Mouse (Mus musculus) neural tube, embryonic 15.5 days (tissue): ENCODE results near the gene Pdzrn4. TPM values are rescaled to one million over a fixed set of nuclear protein-coding genes. Genes with fewer than 3 reads are reported as not detected.

Source experiments
- ATAC-seq: fragments of 200-750 bp; cut with Nextera tagmentation; 2 replicates; pipeline ENCODE4 v1.8.0; 2017; ENCODE audit warnings: mild to moderate bottlenecking, moderate TSS enrichment, moderate library complexity; ENCODE audit not compliant: low FRiP score
- H3K27ac ChIP-seq: fragments of 300-500 bp; sonication (generic); replicated peaks from 2 replicates; pipeline ENCODE4 v1.5.1; 2015; ENCODE audit warnings: mild to moderate bottlenecking, inconsistent platforms
- H3K27me3 ChIP-seq: fragments of 300-500 bp; sonication (generic); replicated peaks from 2 replicates; pipeline ENCODE4 v1.6.1; 2015; ENCODE audit warnings: inconsistent platforms
- H3K36me3 ChIP-seq: fragments of 300-500 bp; sonication (generic); 2 replicates; pipeline ENCODE4 v1.6.1; 2015; ENCODE audit warnings: inconsistent platforms
- H3K4me1 ChIP-seq: fragments of 300-500 bp; sonication (generic); 2 replicates; pipeline ENCODE4 v1.6.1; 2015; ENCODE audit warnings: inconsistent platforms
- H3K4me2 ChIP-seq: fragments of 300-500 bp; sonication (generic); 2 replicates; pipeline ENCODE4 v1.6.1; 2015; ENCODE audit warnings: inconsistent platforms, mild to moderate bottlenecking, moderate library complexity
- H3K4me3 ChIP-seq: fragments of 300-500 bp; sonication (generic); replicated peaks from 2 replicates; pipeline ENCODE4 v1.5.1; 2015; ENCODE audit warnings: mild to moderate bottlenecking, inconsistent platforms
- H3K9ac ChIP-seq: fragments of 300-500 bp; sonication (generic); replicated peaks from 2 replicates; pipeline ENCODE4 v1.6.1; 2015; ENCODE audit warnings: mild to moderate bottlenecking, inconsistent platforms
- H3K9me3 ChIP-seq: fragments of 300-500 bp; sonication (generic); replicated peaks from 2 replicates; pipeline ENCODE4 v1.6.1; 2016; ENCODE audit warnings: inconsistent platforms
- WGBS: fragments of 180-500 bp; shearing (Covaris S2); methylation state at CpG from one replicate; pipeline ENCODE4 v1.1.7; 2015; ENCODE audit warnings: mixed read lengths; 5-methylcytosine and 5-hydroxymethylcytosine counted together
- polyA plus RNA-seq: library from polyadenylated mRNA; unstranded; fragments of >200 nt; fragmentation: Nextera tagmentation; extraction: Ambion mirVana; gene quantifications from 2 replicates; pipeline ENCODE4 v1.2.1, GENCODE M21; 2015

Gene Pdzrn4
- polyA plus RNA-seq, 1 experiment from 2014 or later, result 23.8 TPM

DNA sequence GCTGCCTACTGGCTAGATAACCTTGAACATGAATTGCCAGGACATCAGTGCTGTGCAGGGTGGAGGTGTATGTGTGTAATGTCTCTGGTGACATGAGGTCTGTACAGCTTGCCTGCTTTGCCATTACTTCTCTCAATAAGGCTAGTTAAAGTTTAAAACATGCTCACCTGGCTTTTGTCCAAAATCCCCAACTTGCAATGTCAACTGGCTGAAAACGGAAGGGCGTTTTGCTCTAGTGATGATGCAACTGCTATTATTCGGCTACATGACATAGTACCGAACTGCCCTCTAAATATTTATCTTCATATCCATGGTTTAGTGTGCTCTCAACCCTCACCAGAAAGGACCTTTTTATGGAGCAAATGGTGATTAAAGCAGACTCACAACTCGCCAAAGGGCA is 161.9 kb downstream of the Pdzrn4 start:
- no peaks in the 10 kb centered on the region for H3K36me3 ChIP-seq
- whole genome bisulfite sequencing, result 76% methylated on average over 5 of the region's 5 CpGs

DNA sequence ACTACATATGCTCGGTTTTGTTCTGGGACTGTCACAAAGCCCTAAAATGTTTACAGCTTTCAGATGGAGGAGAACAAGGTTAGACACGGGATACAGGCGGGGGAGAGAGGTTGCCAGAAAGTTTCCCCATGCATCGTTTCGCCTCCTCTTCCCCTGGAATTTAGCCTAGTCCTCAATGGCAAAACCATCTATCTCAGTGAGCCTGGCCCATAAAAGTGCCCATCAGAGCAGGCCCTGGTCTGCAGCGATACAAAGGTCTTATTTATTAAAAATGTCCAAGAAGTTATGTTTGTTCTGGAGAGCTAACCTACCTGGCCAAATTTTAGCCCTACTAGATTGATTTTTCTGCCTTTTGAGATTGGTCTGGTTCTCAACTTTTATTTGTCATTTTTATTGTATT is 165.5 kb downstream of the Pdzrn4 start:
- Histone ChIP-seq H3K27me3 (no peaks in the 10 kb centered on the region), H3K9me3 (no peaks in the 10 kb centered on the region), H3K36me3 (no peaks in the 10 kb centered on the region), H3K4me1 (no peaks in the 10 kb centered on the region), H3K4me2 (no peak overlapping the region), H3K4me3 (no peak overlapping the region), H3K27ac (no peak overlapping the region), H3K9ac (no peak overlapping the region)
- no peak for ATAC-seq
- WGBS, result 67% methylated on average over 6 of the region's 6 CpGs

More for the DNA sequence above, 161.9 kb downstream of the Pdzrn4 start:
- Histone ChIP-seq H3K9ac (no peak overlapping the region), H3K4me3 (no peak overlapping the region), H3K9me3 (no peaks in the 10 kb centered on the region), H3K27ac (no peak overlapping the region), H3K4me1 (no peaks in the 10 kb centered on the region), H3K27me3 (no peaks in the 10 kb centered on the region), H3K4me2 (no peak overlapping the region)
- ATAC-seq, result no peak

- no peaks in the 10 kb centered on the region for H3K27me3 ChIP-seq
- no peaks in the 10 kb centered on the region for H3K4me1 ChIP-seq
- H3K4me2 ChIP-seq, result no peak overlapping the region
- H3K9me3 ChIP-seq, result no peaks in the 10 kb centered on the region
- no peak overlapping the region for H3K27ac ChIP-seq
- no peak for ATAC-seq
- 88% methylated on average over 2 of the region's 2 CpGs for WGBS
- H3K36me3 ChIP-seq, result no peaks in the 10 kb centered on the region
- H3K4me3 ChIP-seq, result no peak overlapping the region
- H3K9ac ChIP-seq, result no peak overlapping the region
Measured at GRCm38 (mm10) chr15:92563576-92563975, 166.9 kb downstream of the Pdzrn4 start.

GRCm38 (mm10) chr15:92570526-92571243 is 174.0 kb downstream of the Pdzrn4 start:
- Histone ChIP-seq H3K9ac (no peak overlapping the region), H3K27ac (no peak overlapping the region; the same call in 1 of the 2 replicates), H3K27me3 (no peaks in the 10 kb centered on the region), H3K9me3 (no peaks in the 10 kb centered on the region), H3K4me3 (no peak overlapping the region), H3K4me2 (no peak overlapping the region), H3K4me1 (peaks cover 10% of the 10 kb centered on the region), H3K36me3 (no peaks in the 10 kb centered on the region)
- no peak for ATAC-seq
- whole genome bisulfite sequencing, result 18% methylated on average over 3 of the region's 3 CpGs

DNA sequence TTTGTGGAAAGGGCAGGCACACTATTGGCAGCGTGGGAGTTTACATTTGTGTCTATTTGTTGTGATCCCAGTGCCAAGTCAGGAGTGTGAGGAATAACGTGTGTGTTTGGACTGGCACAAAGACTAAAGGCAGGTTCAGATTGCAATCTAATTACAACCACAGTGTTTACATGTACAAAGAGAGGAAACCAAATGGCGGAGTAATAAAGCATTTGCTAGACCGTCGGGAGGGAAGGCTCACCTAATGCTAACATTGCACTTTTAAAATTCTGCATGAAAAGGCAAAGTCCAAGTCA is 174.5 kb downstream of the Pdzrn4 start:
- Histone ChIP-seq H3K9ac (no peak overlapping the region), H3K27me3 (no peaks in the 10 kb centered on the region), H3K36me3 (no peaks in the 10 kb centered on the region), H3K4me3 (no peak overlapping the region), H3K4me1 (peaks cover 10% of the 10 kb centered on the region), H3K4me2 (no peak overlapping the region), H3K9me3 (no peaks in the 10 kb centered on the region), H3K27ac (no peak overlapping the region; the same call in 1 of the 2 replicates)
- ATAC-seq, result no peak
- WGBS, result 29% methylated on average over 5 of the region's 5 CpGs

GRCm38 (mm10) chr15:92577476-92577875 is 180.8 kb downstream of the Pdzrn4 start:
- H3K36me3 ChIP-seq, result no peaks in the 10 kb centered on the region
- no peaks in the 10 kb centered on the region for H3K27me3 ChIP-seq
- no peaks in the 10 kb centered on the region for H3K9me3 ChIP-seq
- H3K4me2 ChIP-seq, result peak overlapping the region; percentile 21; the same call in 1 of the 2 replicates
- no peak for ATAC-seq
- H3K4me3 ChIP-seq, result no peak overlapping the region
- H3K9ac ChIP-seq, result no peak overlapping the region
- H3K4me1 ChIP-seq, result peaks cover 27% of the 10 kb centered on the region
- 17% methylated on average over 11 of the region's 11 CpGs for WGBS
- no peak overlapping the region for H3K27ac ChIP-seq

GRCm38 (mm10) chr15:92580217-92580616 is 183.5 kb downstream of the Pdzrn4 start:
- 39% methylated on average over 3 of the region's 3 CpGs for WGBS

GRCm38 (mm10) chr15:92580742-92581383 is 184.2 kb downstream of the Pdzrn4 start:
- Histone ChIP-seq H3K27ac (peak overlapping the region; percentile 38), H3K27me3 (no peaks in the 10 kb centered on the region), H3K9ac (no peak overlapping the region), H3K36me3 (no peaks in the 10 kb centered on the region), H3K9me3 (no peaks in the 10 kb centered on the region), H3K4me1 (peaks cover 27% of the 10 kb centered on the region), H3K4me2 (peak overlapping the region; percentile 30), H3K4me3 (no peak overlapping the region)
- 19% methylated on average over 9 of the region's 9 CpGs for WGBS
- peak; percentile 80 for ATAC-seq

More at GRCm38 (mm10) chr15:92580217-92580616, 183.5 kb downstream of the Pdzrn4 start:
- Histone ChIP-seq H3K27ac (peak overlapping the region; percentile 60; the same call in 1 of the 2 replicates), H3K4me3 (no peak overlapping the region), H3K4me2 (no peak overlapping the region), H3K9ac (no peak overlapping the region), H3K4me1 (peaks cover 27% of the 10 kb centered on the region), H3K27me3 (no peaks in the 10 kb centered on the region), H3K9me3 (no peaks in the 10 kb centered on the region), H3K36me3 (no peaks in the 10 kb centered on the region)
- no peak for ATAC-seq

DNA sequence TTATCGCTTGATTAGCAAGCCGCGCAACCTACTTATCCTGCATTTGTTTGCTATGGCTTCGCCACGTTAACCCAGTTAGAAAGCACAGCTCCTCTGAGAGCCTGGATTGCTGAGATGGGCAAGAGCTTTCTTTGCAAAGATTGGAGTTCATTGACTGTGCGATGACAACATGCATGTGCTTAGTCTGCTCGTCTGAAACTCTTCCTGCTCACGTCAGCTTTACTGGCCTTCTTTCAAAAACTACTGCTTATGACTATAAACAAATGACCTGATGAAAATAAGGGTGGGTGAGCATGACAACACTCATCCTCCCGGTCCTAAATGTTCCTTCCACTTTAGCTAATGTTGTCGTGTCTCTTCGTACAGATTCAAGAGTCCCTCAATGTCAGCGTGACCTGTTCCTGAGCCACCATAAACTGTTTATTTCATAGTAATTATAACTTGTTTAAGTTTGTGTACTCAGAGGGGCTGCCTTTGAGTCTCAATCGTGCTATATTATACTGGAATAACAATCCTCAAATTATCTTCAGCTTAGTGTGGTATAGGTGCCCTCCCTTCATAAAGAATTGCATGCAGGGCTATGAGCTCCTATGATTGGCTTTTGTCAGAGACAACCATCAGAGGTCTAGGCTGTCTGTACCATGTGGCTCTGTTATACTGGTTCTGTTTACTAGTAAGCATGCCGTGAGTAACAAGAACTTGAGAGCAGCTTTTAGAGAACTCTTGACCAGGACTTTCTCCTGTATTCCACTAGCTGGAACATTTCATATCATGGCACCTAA is 187.9 kb downstream of the Pdzrn4 start:
- Histone ChIP-seq H3K27ac (no peak overlapping the region), H3K36me3 (no peaks in the 10 kb centered on the region), H3K4me3 (no peak overlapping the region), H3K27me3 (no peaks in the 10 kb centered on the region), H3K4me2 (no peak overlapping the region), H3K9ac (no peak overlapping the region), H3K9me3 (no peaks in the 10 kb centered on the region), H3K4me1 (peaks cover 19% of the 10 kb centered on the region)
- ATAC-seq, result no peak
- WGBS, result 82% methylated on average over 14 of the region's 14 CpGs

- H3K36me3 ChIP-seq, result no peaks in the 10 kb centered on the region
- H3K27ac ChIP-seq, result no peak overlapping the region
- H3K9me3 ChIP-seq, result no peaks in the 10 kb centered on the region
- no peak overlapping the region for H3K9ac ChIP-seq
- H3K4me1 ChIP-seq, result no peaks in the 10 kb centered on the region
- 91% methylated on average over 1 of the region's 1 CpGs for WGBS
- H3K4me2 ChIP-seq, result no peak overlapping the region
- no peak overlapping the region for H3K4me3 ChIP-seq
- no peak for ATAC-seq
- H3K27me3 ChIP-seq, result no peaks in the 10 kb centered on the region
Measured at GRCm38 (mm10) chr15:92587431-92587830, 190.8 kb downstream of the Pdzrn4 start.

- Histone ChIP-seq H3K4me3 (no peak overlapping the region), H3K9me3 (no peaks in the 10 kb centered on the region), H3K9ac (no peak overlapping the region), H3K27me3 (no peaks in the 10 kb centered on the region), H3K4me1 (peaks cover 22% of the 10 kb centered on the region), H3K27ac (0 out of 2 replicates have a peak overlapping the region, but pooled peaks have one; percentile 13), H3K36me3 (no peaks in the 10 kb centered on the region), H3K4me2 (no peak overlapping the region)
- WGBS, result 21% methylated on average over 2 of the region's 2 CpGs
- no peak for ATAC-seq
Measured at GRCm38 (mm10) chr15:92594721-92595120, 198.0 kb downstream of the Pdzrn4 start.
